ENCODE assay signal across 21 mouse cellular contexts in genomic region chr6:48737053-48737452, GRCm38 (mm10). TPM values are rescaled to one million over a fixed set of nuclear protein-coding genes. Genes with fewer than 3 reads are reported as not detected.
"Had no signal": no experiment of that assay in that cellular context is flagged by ENCODE, and none has a peak within 500 bp of the region (broad histone marks: within the 10 kb centered on the region; RNA-seq: fewer than 3 reads in every experiment).

No protein-coding gene starts in this region.

- H3K4me3 ChIP-seq: layer of hippocampus, adult 2 months; limb, embryonic 12.5 days; liver, embryonic 13.5 days; lung, embryonic 15.5 days; midbrain, embryonic 10.5 days; midbrain, embryonic 15.5 days; neural tube, embryonic 13.5 days; stomach, embryonic 15.5 days had no signal

- H3K4me1 ChIP-seq: limb, embryonic 12.5 days; midbrain, embryonic 15.5 days had no signal

- H3K9ac ChIP-seq: limb, embryonic 12.5 days; liver, embryonic 13.5 days; liver, postnatal 0 days; lung, embryonic 15.5 days; midbrain, embryonic 15.5 days; neural tube, embryonic 13.5 days; stomach, embryonic 15.5 days had no signal

- H3K9me3 ChIP-seq: limb, embryonic 12.5 days; liver, embryonic 13.5 days; lung, embryonic 15.5 days; midbrain, embryonic 10.5 days; midbrain, embryonic 15.5 days; neural tube, embryonic 13.5 days; stomach, embryonic 15.5 days had no signal

- H3K27me3 ChIP-seq: liver, embryonic 13.5 days; stomach, embryonic 15.5 days had no signal

- H3K4me2 ChIP-seq: limb, embryonic 12.5 days; liver, embryonic 13.5 days; lung, embryonic 15.5 days; midbrain, embryonic 15.5 days; neural tube, embryonic 13.5 days; stomach, embryonic 15.5 days had no signal

- DNase-seq: kidney, adult 11 months; kidney, adult 9 months; kidney, postnatal 4 days; liver; liver, embryonic 13.5 days; liver, postnatal 0 days; lung, postnatal 14 days; right cerebral cortex, postnatal 14 days; thymus, postnatal 14 days had no signal

- H3K27ac ChIP-seq: kidney, postnatal 0 days; layer of hippocampus, adult 2 months; limb, embryonic 12.5 days; liver, embryonic 13.5 days; lung, embryonic 15.5 days; macrophage; midbrain, embryonic 10.5 days; midbrain, embryonic 15.5 days; neural tube, embryonic 13.5 days; stomach, embryonic 15.5 days had no signal

- ATAC-seq: liver, postnatal 0 days; midbrain, embryonic 15.5 days had no signal

- H3K36me3 ChIP-seq: limb, embryonic 12.5 days; liver, embryonic 13.5 days; lung, embryonic 15.5 days; midbrain, embryonic 10.5 days; midbrain, embryonic 15.5 days; neural tube, embryonic 13.5 days; stomach, embryonic 15.5 days had no signal

RNA-seq across cellular contexts. Expression of gene Gimap1, which starts 1.8 kb away (rescaled TPM):
- polyA plus RNA-seq: macrophage had no signal

RNA-seq across cellular contexts. Expression of gene Gimap5, which starts 8.9 kb away (rescaled TPM):
- polyA plus RNA-seq: macrophage had no signal

RNA-seq across cellular contexts. Expression of gene Gimap7, which starts 18.6 kb away (rescaled TPM):
- total RNA-seq: layer of hippocampus, adult 2 months; layer of hippocampus, postnatal 10 days; left cerebral cortex, postnatal 36 days had no signal
- polyA plus RNA-seq: limb, embryonic 12.5 days; lung, embryonic 15.5 days; midbrain, embryonic 10.5 days; midbrain, embryonic 15.5 days; neural tube, embryonic 13.5 days; stomach, embryonic 15.5 days; testis, adult 2 months had no signal

RNA-seq across cellular contexts. Expression of gene Gm28053, which starts 18.6 kb away (rescaled TPM):
- total RNA-seq: layer of hippocampus, adult 2 months; layer of hippocampus, postnatal 10 days; left cerebral cortex, postnatal 36 days had no signal
- polyA plus RNA-seq: macrophage; midbrain, embryonic 15.5 days; testis, adult 2 months had no signal
